Mouse (Mus musculus): Measurements from ENCODE around the gene Gadl1. TPM values are rescaled to one million over a fixed set of nuclear protein-coding genes. Genes with fewer than 3 reads are reported as not detected.

The Gadl1 gene
- total RNA-seq (2021): 10 to 100 TPM in 1 of 2 experiments, 1 to 10 TPM in 1; 3.0 to 11.2 TPM
- long read RNA-seq, experiment 1, partial matches to known transcripts: 1 of 2 reads
- long read RNA-seq, experiment 1, other reads (novel, unspliced or antisense): 1 of 2 reads
- long read RNA-seq, experiment 2, partial matches to known transcripts: 0 of 5 reads
- long read RNA-seq, experiment 2, other reads (novel, unspliced or antisense): 5 of 5 reads

DNA sequence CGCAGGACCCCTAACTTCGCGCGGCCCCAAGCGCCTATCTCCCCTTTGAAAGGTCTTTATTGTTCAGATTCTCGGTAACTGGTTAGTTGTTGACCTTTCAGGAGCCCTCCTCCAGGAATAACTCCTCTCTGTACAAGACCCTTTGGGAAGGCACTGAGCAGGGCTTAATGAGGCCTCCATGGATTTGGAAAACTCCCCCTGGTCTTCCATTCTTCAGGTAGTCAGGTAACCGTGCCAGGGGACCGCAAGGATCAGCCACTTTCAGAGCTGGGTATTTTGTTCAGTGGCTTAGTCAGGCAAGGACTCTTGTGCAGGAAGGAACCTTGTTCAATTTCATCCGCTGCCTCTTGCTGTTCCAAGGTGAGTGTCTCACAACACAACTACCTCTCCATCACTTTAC, at the start of gene Gadl1:
Gene Gadl1, plus strand, starts transcription at position 301 of the 400 bp plus-strand sequence.
- intact Hi-C loops (cut with DNase I): no loop called here
- peak within 1 kb of the TSS; percentile 57 for H3K4me3 ChIP-seq

DNA sequence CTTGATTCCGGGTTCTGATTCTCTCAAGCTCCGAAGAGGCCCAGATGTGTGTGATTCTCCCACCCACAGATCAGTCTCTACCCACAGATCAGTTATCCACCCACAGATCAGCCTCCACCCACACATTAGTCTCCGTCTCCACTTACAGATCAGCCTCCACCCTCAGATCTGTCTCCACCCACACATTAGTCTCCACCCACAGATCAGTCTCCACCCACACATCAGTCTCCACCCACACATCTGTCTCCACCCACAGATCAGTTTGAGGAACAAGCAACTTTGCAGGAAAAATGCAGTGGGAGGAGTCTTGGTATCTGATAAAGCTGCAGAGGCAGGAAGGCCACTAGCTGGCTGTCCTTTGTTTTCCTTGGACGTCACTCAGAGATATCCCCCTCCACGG, 46.5 kb upstream of the Gadl1 start:
- DNase-seq: no peak
- TF ChIP-seq CTCF (IDR thresholded peaks at IDR 0.05): no peak
- no peak overlapping the region for H3K4me3 ChIP-seq
- H3K27ac ChIP-seq: no peak overlapping the region
- intact Hi-C loops (cut with DNase I): no loop called here

More for the DNA sequence above, at the start of gene Gadl1:
- DNase-seq: no peak
- peak within 1 kb of the TSS; percentile 21; the same call in 1 of the 2 replicates for H3K27ac ChIP-seq
- no peak for TF ChIP-seq CTCF (IDR thresholded peaks at IDR 0.05)

DNA sequence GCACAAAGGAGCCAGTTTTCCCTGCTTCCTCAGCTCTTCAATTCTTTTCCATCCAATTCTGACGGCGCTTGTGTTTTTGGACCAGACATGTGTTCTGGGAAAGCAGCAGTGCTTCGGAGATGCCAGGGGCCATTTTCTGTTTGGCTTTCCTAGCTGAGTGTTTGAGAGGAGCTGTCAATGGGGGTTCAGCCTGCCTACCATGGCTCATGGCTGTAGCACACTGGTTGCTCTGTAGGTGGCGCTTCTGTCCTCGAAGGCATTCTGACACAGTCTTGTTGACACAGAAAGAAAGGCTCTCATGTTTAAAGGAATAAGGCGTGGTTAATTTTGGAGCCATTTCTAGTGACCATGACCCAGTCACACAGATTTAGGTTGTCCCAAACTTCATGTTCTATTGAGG, 45.9 kb upstream of the Gadl1 start:
- DNase-seq: peak; percentile 21
- intact Hi-C loops (cut with DNase I): no loop called here

DNA sequence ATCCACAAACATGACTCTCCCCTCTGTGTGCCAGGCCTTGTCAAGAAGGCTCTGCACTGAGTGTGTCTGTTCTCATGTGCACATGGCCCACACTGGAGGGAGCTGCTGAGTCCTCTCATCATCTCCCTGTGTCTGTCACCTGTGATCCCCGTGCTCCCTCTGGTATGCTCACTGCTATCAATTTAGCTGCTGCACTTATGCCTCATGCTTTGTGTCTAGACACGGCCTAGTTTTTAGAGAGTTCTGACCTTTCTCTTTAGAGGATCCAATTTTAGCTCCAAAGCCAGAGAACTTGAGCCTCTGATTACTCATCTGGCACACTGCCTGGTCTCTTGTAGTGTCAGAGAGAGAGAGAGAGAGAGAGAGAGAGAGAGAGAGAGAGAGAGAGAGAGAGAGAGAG, 42.0 kb upstream of the Gadl1 start:
- intact Hi-C loops (cut with DNase I): no loop called here
- peak; percentile 46 for TF ChIP-seq CTCF (IDR thresholded peaks at IDR 0.05)
- peak; percentile 64 for DNase-seq
- Histone ChIP-seq H3K4me3 (no peak overlapping the region), H3K27ac (peak overlapping the region; percentile 64; the same call in 1 of the 2 replicates)

More for the DNA sequence above, 45.9 kb upstream of the Gadl1 start:
- TF ChIP-seq CTCF (IDR thresholded peaks at IDR 0.05): peak; percentile 46
- no peak overlapping the region for H3K27ac ChIP-seq
- no peak overlapping the region for H3K4me3 ChIP-seq

DNA sequence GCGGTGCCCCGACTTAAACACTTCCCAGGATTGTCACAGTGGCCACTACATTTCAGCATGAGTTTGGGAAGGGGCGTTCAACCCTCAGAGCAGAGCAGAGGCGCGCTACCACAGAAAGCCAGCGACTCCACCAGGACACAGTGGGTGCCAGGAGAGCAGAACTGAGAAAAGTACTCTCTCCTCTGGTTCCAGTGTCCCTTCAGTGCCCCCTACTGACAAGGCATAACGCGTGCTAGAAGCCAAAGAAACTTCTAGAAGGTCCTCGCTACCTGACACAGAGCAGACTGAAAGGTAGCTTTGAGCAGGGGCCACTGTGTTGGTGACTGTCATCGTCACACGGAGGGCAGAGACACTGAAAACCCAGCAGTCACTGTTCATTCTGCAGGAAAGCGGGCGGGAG, 39.1 kb upstream of the Gadl1 start:
- intact Hi-C loops (cut with DNase I): no loop called here
- DNase-seq: no peak
- Histone ChIP-seq H3K4me3 (no peak overlapping the region), H3K27ac (no peak overlapping the region)
- TF ChIP-seq CTCF (IDR thresholded peaks at IDR 0.05): peak; percentile 26; the same call in 1 of the 2 replicates

DNA sequence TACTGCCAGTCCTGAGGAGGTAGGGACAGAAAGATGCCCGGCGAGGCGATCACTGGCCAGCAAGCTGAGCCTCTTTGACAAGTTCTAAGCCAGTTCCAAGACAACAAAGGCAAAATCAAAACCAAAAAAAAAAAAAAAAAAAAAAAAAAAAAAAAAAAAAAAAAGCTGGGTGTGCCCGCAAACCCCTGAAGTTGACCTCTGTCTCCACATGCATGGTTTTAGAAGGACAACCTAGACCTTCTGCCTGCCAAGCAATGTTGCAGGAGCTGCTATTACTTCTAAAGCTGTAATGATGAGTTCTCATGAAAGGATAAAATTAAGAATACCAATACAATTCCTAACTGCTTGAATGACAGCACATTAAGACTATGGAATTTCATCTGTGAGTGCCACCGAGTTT, 38.6 kb upstream of the Gadl1 start:
- intact Hi-C loops (cut with DNase I): no loop called here
- Histone ChIP-seq H3K27ac (no peak overlapping the region), H3K4me3 (no peak overlapping the region)
- TF ChIP-seq CTCF (IDR thresholded peaks at IDR 0.05): no peak
- no peak for DNase-seq

DNA sequence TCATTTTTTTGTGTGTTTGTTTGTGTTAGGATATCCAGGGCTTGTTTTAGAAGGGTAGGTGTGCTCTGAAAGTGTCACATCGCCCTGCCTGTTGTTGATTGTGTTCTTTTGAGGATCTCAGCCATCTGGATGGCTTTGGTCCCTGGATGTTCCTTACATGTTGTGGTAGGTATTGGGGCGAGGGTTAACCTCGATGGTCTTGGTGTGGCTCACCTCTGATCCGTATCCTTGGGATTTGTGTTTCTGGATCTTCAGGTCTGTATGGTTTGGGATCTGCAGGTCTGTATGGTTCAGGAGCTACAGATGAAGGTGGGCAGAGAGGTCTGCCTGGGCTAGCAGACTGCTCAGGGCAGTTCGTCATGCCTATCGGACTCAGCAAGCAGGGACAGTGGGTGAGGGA, 28.8 kb upstream of the Gadl1 start:
- no peak for TF ChIP-seq CTCF (IDR thresholded peaks at IDR 0.05)
- intact Hi-C loops (cut with DNase I): no loop called here
- Histone ChIP-seq H3K27ac (no peak overlapping the region), H3K4me3 (no peak overlapping the region)
- no peak for DNase-seq

DNA sequence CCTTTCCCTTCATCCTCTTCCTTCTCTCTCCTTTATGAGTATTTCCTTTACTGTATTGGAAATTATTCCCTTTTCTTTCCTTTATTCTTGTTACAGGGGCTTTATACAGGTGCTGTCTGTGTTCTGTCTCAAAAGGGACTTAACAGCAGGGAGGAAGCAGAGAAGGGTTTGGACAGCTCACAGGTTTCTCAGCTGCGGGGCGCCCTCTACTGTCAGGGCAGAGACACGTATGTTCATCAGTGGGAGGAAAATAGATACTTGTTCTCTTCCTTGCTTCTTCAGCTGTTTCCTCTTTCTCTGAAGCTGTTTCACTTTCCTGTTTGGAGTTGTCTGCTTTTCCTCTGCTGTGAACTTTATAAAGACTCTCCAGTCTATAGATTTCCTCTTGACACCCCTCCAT, 28.1 kb upstream of the Gadl1 start:
- H3K27ac ChIP-seq: no peak overlapping the region
- intact Hi-C loops (cut with DNase I): loop anchor here (1.0 kb wide), 1 partner anchor 160 kb away; no protein-coding TSS in a partner anchor
- H3K4me3 ChIP-seq: no peak overlapping the region
- DNase-seq: peak; percentile 80
- peak; percentile 77 for TF ChIP-seq CTCF (IDR thresholded peaks at IDR 0.05)

DNA sequence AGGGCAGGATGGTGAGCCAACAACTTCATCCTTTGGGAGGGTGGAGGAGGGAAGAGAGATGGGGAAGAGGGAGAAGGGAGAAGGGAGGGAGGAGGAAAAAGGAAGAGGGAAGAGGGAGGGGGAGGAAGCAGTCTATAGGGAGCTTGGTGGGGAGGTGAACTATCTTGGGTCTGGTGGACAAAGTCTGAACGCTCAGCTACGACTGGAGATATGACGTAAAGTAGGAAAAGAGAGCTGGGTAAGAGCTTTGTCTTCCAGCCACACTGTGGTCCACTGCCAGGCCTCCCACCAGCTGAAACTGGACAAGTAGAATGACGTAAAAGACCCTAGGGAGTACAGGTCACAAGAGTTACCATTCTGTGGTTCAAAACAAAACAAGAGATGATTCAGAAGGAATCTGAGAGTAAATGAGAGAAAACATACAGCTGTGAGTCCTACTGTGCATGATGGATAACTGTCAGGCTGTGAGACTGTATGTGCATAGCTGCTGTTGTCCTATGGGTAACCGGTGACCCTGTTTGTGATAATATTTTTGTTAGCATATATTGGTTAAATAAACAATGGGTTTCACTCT, 26.5 kb upstream of the Gadl1 start:
- TF ChIP-seq CTCF (IDR thresholded peaks at IDR 0.05): no peak
- intact Hi-C loops (cut with DNase I): loop anchor here (1.0 kb wide), 1 partner anchor 172 kb away; no protein-coding TSS in a partner anchor
- no peak for DNase-seq
- no peak overlapping the region for H3K4me3 ChIP-seq
- no peak overlapping the region for H3K27ac ChIP-seq

DNA sequence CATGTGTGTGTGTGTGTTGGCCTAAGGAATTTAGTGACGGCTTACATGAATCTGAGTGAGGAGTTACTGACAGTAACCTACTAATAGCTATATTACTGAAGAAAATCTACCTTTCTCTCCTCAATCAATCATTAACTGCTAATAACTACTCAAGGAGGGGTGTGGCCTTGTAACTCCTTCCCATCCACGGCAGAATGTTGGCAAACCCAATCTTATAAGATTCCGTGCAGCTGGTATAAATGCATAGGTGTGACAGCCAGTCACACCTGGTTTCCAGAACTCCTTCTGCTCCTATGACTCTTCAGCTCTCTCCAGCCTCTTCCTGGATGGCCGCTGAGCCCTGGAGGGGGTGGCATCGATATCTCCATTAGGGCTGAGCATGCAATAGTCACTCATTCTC, 25.8 kb upstream of the Gadl1 start:
- no peak for TF ChIP-seq CTCF (IDR thresholded peaks at IDR 0.05)
- intact Hi-C loops (cut with DNase I): no loop called here

DNA sequence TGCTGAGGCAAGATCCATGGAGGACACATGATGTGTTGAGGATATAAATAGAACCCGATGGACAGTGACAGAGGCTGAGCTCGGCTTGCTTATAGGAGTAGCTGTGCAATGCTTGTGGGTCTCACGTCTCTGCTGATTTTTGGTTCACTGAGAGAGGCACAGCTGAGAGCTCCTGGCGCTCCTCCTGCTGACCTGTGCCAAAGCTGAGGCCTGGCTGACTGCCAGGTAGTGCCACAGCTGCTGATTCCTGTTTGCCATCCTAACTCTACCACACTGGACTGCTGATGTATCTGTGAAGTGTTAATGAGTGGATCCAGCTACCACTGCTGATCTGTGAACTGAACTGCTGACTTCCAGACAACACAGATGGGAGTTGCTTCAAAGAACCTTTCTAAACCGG, 21.7 kb upstream of the Gadl1 start:
- Histone ChIP-seq H3K4me3 (no peak overlapping the region), H3K27ac (no peak overlapping the region)
- TF ChIP-seq CTCF (IDR thresholded peaks at IDR 0.05): no peak
- DNase-seq: peak; percentile 34
- intact Hi-C loops (cut with DNase I): no loop called here

More for the DNA sequence above, 25.8 kb upstream of the Gadl1 start:
- no peak overlapping the region for H3K4me3 ChIP-seq
- no peak for DNase-seq
- H3K27ac ChIP-seq: no peak overlapping the region

DNA sequence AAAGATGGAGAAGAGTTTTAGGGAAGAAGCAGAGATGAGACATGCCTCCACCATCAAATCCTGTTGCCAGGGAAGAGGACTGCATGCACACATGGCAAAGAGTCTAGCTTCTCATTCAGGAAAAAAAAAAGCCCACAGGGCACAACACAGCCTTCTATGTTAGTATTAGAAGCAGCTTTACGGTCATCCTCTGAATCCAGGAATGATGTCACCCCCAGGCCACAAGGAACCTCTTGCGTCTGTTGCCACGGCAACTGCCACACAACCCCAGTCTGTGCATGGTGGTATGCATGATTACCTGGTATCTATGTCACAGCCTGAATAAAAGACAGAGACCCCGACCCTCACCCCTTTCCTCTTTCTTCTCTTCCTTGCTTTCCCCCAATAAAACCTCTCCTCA, 16.1 kb upstream of the Gadl1 start:
- TF ChIP-seq CTCF (IDR thresholded peaks at IDR 0.05): no peak
- no peak for DNase-seq
- intact Hi-C loops (cut with DNase I): no loop called here
- Histone ChIP-seq H3K4me3 (no peak overlapping the region), H3K27ac (no peak overlapping the region)

DNA sequence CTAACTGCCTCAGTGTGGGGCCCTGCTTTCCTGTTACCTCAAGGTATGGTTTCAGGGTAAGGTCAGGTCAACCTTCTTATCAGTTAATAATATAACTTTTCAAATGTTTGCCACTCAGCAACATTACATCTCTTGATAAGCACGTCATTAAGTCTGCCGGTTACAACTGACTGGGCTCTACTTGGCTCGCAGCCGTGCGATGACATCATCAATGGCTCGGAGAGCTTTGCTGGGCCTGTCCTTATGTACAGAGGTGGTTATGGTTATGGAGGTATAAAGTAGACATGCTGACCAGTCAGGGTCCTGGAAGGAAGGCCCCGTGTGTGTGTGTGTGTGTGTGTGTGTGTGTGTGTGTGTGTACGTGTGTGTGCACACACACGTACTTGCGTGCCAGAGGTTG, 15.3 kb upstream of the Gadl1 start:
- H3K27ac ChIP-seq: no peak overlapping the region
- no peak for TF ChIP-seq CTCF (IDR thresholded peaks at IDR 0.05)
- no peak for DNase-seq
- intact Hi-C loops (cut with DNase I): no loop called here
- no peak overlapping the region for H3K4me3 ChIP-seq

DNA sequence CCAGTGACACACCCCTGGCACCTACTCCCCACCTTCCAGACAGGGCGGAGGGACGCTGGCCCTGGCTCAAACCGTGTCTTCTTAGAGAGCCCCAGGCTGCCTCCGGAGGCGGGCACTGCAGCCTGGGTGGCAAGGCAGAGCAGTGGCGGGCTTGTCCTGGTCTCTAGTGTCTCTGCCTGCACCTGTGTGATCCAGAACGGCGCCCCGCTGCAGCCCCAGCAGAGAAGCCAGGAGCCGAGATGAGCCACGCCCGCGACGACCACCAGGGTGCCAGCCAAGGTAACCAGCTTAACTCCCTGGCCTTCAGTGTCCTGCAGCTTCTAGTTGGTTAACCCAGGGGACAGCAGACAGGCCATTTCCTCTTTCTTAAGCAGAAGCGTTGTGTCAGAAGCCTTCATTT, 930 bp upstream of the Gadl1 start:
- H3K4me3 ChIP-seq: peak overlapping the region; percentile 57
- DNase-seq: peak; percentile 56
- TF ChIP-seq CTCF (IDR thresholded peaks at IDR 0.05): no peak
- H3K27ac ChIP-seq: peak overlapping the region; percentile 21; the same call in 1 of the 2 replicates
- intact Hi-C loops (cut with DNase I): no loop called here

All from gastrocnemius, adult 2 months (tissue).